Mouse (Mus musculus) left cerebral cortex, postnatal 25 days (tissue): Measurements from ENCODE around the gene Miox. TPM values are rescaled to one million over a fixed set of nuclear protein-coding genes. Genes with fewer than 3 reads are reported as not detected.

Experiments
- DNase-seq, 2 experiments: peaks; one replicate each; pipeline ENCODE4 v3.0.0; 2022; ENCODE audit warnings: low spot score in 2 of 2, mixed read lengths in 1 of 2
- intact Hi-C: fragments of 180-260 bp; cut with DNase I; formaldehyde crosslinking; loops from one replicate; pipeline ENCODE4 v1.15.1; 2025
- total RNA-seq, 2 experiments: library from RNA; stranded (reverse); gene quantifications; 2 replicates each; pipeline ENCODE4 v1.2.3; 2021

Miox gene
- total RNA-seq, 2 experiments from 2014 or later = not detected

DNA sequence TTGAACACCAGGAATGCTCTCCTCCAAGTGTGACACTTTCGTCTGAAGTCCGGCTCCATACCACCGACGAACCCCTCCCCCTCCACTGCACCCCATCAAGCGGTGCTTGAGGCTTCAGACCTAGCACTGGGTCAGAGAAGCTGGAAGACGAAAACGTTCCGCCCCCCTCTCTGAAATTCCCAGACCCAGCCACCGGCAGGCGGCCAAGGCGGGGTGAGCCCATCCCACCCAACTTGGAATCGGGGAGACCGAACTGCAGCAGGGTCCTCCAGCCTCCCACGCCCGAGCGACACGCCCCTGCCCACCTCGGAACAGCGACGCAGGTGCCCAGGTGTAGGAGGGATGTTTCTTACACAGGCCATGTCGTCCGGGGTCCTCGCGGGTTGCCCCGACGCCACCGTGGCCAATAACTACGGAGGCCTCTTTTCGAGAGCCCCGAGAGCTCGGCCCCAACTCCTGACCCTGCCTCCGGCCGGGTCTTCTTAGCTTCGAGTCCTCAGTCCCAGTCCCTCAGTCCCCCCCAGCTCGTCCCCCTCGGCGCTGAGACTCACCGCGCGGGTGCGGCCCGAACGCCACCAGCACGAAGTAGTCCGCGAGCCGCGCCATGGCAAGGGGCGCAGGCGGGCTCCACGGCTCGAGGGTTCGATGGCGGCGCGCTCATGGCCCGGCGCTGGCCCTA, 19.5 kb upstream of the Miox start:
- intact Hi-C loops = loop anchor here (2.0 kb wide), 1 partner anchor 40 kb away; the partner anchor contains the start of genes Lmf2 and Ncaph2
- peak in 1 of 2 experiments; percentile 41 for DNase-seq

DNA sequence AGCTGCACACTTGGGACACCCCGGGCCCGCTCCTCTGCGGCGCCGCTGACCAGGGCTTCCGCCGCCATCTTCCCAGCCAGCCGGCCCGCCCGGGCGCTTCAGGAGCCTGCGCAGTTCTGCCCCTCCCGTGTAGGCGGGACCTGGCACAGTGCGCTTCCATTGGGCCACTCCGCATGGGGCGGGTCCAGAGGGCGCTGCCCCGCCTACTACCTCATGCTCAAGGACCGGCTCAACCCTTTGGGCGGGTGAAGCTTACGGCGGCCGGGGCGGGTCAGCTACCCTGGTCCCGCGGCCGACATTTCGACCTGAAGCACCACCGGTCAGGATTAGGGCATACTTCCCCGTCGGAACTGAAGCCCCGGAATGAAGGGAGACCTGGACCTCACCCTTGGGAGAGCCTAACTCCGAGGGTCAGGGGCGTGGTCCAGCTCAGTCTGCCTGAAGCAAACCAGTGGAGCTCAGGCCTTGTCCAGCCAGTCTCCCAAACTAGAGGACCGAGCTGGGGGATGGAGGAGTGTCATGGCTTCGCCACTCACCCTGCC, 18.9 kb upstream of the Miox start, which contains the start of gene Sbf1:
Sbf1 (minus strand) TSS at position 122 of the 542 bp plus-strand sequence.
- intact Hi-C loops = loop anchor here (2.0 kb wide), 1 partner anchor 40 kb away; the partner anchor contains the start of genes Lmf2 and Ncaph2
- DNase-seq = peak; percentile 97 to 99

DNA sequence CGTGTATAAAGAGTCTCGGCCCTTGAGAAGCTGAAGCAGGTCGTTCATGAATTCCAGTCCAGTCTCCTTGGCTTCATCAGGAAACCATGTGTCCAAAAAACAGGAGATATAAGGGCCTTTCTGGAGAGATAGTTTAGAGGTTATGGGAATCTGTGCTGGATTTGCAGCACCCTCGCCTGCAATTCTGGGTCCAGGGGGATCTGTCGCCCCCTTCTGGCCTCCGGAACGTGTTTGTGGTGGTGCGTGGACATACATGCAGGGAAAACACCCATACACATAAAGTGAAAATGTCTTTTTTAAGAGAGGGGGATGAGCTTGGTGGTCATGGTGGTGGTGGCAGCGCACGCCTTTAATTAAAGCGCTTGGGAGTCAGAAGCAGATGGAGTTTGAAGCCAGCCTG, 18.1 kb upstream of the Miox start:
- DNase-seq = no peak
- intact Hi-C loops = no loop called here

DNA sequence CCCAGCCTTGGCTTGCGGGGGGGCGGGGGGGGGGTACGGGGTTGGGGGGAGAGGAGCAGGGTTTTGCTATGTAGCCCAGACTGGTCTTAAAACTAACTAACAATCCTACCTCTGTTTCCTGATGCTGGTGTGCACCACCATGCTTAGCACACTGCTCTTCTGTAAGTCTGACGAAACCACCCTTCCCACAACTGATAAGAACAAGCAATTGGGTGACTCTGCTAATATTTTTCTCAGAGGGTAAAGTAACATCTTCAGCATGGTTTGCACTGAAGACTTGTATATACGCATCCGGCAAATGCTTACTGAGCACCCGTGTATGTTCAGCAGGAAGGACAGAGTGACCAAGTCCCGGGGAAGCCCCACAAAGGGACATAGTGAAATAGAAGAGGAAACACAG, 12.9 kb upstream of the Miox start:
- no peak for DNase-seq
- intact Hi-C loops = no loop called here

GRCm38 (mm10) chr15:89322670-89323522, 11.3 kb upstream of the Miox start, which contains the start of gene Adm2:
TSS of gene Adm2 (plus strand) at chr15:89322720.
- DNase-seq = no peak
- intact Hi-C loops = no loop called here

DNA sequence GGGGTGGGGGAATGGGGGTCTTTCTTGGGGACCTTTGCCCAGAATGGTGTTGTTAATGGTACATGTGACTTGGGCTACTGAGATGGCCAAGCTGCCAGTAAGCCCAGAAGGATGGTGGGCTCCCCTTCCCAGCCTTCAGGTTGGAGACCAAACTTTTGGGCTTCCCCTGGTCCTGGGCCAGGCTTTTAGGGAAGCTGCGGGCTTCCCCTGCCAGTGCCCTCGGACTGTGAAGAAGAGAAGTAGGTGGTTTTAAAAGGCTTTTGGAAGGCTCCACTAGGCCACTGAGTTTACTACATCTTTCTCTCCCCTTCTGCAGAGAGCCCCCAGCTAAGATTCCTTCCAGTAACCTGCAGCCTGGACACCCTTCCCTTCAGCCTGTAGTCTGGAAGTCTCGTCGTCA, 10.5 kb upstream of the Miox start:
- DNase-seq = no peak
- intact Hi-C loops = no loop called here

GRCm38 (mm10) chr15:89326441-89326840, 7.8 kb upstream of the Miox start:
- DNase-seq = no peak
- intact Hi-C loops = no loop called here

DNA sequence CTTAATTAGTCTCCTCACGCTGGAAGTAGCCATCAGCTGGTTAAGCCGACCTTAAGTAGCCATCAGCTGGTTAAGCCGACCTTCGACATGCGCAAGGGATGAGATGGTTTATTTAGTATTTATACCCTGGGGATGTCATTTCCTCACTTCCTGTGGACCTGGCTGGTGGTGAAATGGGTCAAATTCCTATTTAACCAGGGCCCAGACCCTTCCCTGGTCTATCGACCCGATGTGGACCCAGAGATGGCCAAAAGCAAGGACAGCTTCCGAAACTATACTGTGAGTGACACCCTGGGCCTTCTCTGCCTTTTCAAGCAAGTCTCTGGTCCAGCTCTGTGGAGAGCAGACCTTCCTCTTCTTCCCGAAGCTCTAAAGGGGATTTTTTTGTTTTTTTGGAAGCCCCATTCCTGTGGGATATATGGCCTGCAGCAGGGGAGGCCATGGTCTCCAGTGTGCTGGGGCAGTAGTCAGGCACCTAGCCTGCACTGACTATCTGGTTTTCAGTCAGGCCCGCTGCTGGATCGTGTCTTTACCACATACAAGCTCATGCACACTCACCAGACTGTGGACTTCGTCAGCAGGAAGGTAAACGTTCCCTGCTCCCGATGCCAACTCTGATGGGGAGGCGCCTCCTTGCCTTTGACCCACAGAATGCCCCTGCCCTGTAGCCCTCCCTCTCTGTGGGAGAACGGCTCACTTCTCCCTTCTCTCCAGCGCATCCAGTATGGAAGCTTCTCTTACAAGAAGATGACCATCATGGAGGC, 758 bp downstream of the Miox start:
- intact Hi-C loops = no loop called here
- no peak for DNase-seq

GRCm38 (mm10) chr15:89336422-89336821, 2.2 kb downstream of the Miox start:
- DNase-seq = no peak
- intact Hi-C loops = no loop called here

GRCm38 (mm10) chr15:89339696-89340095, 5.5 kb downstream of the Miox start:
- DNase-seq = no peak
- intact Hi-C loops = no loop called here

DNA sequence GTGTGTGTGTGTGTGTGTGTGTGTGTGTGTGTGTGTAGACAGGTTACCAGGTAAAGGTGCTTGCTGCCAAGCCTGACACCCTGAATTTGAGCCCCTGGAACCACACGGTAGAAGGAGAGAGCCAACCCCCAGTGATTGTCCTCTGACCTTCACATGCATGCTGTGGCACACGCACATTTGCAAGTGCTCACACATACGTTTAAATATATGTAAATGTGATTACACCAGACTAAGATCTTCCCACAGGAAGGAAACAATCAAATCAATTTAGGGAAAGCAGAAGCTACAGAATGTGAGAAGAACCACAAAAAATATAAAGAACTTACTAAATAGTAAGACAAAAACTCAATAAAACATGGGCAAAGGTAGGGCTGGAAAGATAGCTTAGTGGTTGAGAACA, 5.9 kb downstream of the Miox start:
- DNase-seq = no peak

GRCm38 (mm10) chr15:89341678-89342077, 7.5 kb downstream of the Miox start:
- no peak for DNase-seq
- intact Hi-C loops = no loop called here

More for the DNA sequence above, 5.9 kb downstream of the Miox start:
- intact Hi-C loops = no loop called here

GRCm38 (mm10) chr15:89343325-89343724, 9.1 kb downstream of the Miox start:
- intact Hi-C loops = no loop called here
- DNase-seq = no peak

GRCm38 (mm10) chr15:89350447-89350846, 16.2 kb downstream of the Miox start:
- intact Hi-C loops = no loop called here
- DNase-seq = no peak

DNA sequence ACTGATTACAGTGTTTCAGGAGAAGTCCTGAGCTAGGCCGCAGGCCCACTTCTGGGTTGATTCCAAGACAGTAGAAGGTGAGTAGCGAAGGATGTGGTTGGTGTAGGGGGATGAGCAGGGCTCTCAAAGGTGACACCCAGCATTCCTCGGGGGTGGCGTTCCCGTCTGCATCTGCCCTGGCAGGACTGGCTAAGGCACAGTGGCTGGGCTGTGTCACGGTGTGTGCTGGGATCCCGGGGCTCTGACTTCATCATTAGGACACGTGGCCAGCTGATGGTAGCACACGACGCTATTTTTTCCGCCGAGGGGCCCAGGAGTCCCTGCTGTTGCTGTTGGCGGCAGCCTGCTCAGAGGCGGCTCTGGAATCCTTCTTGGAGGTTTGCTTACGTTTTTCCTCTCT, 17.1 kb downstream of the Miox start:
- intact Hi-C loops = no loop called here

DNA sequence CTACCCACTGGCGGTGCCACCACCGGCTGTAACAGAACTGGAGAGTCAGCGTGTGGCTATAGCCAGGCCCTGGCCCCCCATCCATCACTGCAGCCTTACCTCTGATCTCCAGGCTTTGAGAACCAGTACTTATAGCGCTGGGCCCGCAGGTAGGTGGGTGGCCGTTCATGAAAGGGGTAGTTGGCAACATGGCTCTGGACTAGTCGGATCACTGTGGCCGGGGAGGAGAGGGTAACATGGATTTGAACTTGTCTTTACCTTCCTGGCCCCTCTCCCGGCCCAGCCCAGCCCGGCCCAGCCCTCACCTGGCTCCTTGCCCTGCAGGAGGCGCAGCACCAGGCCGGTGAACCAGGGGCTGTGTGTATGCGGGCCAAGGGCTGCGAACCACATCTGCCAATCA, 17.9 kb downstream of the Miox start:
- intact Hi-C loops = no loop called here
- no peak for DNase-seq

More for the DNA sequence above, 17.1 kb downstream of the Miox start:
- no peak for DNase-seq

- intact Hi-C loops = no loop called here
- no peak for DNase-seq
Measured at GRCm38 (mm10) chr15:89352795-89353194, 18.6 kb downstream of the Miox start.

DNA sequence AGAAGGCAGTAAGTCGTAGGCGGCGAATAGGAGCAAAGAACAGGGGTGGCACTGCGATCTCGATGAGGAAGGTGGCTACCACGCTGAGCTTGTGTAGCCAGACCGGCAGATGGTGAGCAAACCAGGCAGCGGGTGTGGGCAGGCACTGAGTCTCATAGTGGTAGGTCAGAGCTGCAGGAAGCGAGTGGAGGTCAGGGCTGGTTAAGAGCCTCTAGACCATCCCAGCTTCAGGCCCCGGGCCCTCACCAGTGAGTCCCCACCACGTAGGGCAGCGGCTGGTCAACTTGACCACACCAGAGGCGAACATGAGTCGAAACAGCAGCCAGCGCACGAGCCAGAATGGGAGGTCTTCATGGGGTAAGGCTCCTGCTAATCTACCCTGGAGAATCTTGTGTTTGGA, 19.6 kb downstream of the Miox start:
- intact Hi-C loops = loop anchor here (2.0 kb wide), 2 partner anchors 19 to 39 kb away; partner anchors contain the start of genes Sbf1 and Sco2
- no peak for DNase-seq

DNA sequence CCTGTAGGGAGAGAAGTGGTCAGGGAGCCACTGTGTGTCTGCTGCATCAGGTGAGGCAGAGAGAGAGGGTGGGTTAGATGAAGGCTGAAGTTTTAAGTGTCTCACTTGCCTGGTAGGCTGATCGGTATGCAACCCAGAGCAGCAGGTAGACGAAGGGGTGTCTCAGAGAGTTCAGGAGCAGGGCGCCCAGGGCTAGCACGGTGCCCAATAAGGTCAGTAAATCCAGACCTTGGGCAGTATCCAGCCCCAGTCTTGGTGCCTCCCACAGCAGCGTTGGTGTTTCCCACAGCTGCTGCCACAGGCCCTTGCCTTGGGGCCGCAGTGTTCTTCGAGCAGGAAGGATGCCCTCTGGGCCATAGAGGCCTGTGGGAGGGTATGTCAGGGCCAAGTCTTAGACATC, 20.3 kb downstream of the Miox start:
- DNase-seq = no peak
- intact Hi-C loops = loop anchor here (2.0 kb wide), 2 partner anchors 18 to 40 kb away; partner anchors contain the start of genes Sbf1 and Sco2
